Mouse (Mus musculus): ENCODE results near the gene Gusb.
"Not testable (repeated sequence)": the region's sequence is repeated elsewhere in the genome, so short reads cannot be mapped to it uniquely, and the experiment has no call there.

The Gusb gene

DNA sequence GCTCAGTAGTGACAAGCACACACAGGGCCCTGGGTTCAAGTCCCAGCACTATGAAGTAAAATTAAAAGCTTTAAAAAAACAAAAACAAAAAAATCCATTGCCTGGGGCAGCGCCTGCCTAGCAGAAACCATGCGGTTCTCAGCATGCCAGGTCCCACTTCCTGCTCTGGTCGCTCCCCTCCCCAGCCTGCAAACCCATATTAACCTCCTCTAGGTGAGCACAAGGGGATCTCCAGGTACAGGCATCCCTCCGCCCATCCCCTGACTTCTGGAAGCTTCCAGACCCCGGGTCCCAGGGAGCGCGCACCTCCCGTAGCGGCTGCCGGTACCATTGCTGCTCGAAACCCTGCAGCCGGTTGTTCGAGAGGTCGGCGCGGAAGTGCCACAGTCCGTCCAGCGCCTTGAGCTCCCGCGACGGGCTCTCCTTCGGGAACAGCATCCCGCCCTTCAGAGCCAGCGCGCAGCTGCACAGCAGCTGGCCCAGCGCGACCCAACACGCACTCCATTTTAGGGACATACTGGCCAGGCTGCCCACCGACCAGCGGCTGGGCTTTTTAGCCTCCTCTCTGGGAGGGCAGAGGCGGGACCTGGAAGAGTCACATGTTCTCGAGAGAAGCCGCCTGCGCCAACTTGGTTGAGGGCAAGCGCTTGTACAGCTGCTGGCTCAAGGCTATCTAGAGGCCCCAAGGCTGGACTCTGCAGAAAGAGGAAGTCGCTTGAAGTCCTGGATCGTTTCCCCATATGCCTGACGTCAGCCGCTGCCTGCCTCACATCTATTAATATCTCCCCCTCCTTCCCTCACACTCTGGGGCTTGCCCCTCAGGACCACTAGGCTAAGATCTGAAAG lies at the start of gene Gusb:
Gene Gusb (minus strand): TSS at position 749 of the 846 bp plus-strand sequence.
- DNase-seq: peak; percentile 85 to 91

DNA sequence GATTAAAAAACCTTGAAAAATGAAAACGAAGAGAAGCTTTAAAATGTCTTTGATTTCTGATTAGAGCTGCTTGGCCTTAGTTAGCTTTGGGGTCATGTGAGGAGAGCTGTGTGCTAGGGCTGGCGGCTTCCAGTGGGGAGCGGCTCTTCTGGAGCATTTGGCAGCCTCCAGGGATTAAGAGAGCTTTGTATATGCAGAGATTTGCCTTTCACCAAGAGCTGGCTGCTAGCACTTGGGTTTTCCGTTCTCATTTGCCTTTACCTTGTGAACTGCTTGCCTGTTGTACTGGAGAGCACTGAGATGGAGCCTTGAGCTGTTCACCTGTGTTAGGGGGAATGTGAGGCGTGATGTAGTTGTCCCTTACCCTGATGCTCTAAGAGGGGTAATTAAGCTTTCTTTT lies 49.7 kb upstream of the Gusb start:
- no peak for DNase-seq

DNA sequence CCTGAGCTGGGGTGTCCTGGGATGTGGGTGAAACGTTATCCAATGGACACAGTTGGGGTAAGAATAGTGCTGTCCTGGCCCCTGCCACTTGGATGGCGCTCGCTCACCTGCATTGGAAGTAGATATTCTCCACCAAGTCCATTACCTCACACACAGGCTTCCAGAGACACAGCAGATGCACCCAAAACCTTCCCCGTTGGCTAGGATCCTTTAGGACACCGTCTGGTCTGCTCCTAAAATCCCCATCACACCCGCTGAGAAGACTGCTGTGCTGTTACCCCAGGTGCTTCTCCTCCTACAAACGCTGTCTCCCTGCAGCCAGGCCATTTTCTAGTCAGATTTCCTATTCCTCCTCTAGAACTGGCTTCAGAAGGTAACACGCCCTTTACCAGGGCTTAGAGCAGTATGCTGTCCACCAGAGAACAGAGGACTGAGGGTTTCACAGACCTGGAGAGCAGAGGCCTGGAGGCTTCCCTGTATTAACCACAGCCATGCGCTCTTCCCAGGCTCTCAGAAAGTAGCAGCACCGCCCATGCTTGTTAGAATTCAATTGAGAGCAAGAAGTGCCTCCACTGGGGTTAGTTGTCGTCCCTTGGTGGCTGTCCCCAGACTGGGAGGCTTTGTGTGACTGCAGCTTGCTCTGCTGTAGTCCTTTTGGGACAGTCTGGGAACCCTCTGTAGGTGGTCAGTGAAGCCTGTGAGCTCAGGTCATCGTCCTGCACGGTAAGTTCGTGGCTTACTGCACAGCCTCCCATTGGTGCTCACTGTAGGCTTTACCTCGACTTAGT lies 48.4 kb upstream of the Gusb start:
- no peak for DNase-seq

DNA sequence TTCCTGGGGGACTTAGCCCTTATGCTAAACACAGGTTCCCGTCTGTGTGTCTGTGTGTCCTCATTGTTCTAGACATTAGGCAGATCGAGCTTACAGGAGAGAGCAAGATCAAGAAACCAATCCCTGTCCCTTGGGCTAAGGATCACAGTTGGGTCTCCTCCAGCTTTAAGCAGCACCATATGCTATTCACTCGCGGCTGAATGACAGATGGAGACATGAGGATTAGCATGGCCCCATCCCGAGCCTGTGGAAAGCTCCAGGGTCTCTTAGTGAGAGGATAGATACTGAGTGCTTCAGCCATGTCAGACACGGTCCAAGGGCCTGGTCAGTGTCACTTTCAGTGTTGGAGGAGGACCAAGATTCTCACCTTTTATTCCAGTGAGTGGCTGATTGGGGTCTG lies 47.6 kb upstream of the Gusb start:
- no peak for DNase-seq

DNA sequence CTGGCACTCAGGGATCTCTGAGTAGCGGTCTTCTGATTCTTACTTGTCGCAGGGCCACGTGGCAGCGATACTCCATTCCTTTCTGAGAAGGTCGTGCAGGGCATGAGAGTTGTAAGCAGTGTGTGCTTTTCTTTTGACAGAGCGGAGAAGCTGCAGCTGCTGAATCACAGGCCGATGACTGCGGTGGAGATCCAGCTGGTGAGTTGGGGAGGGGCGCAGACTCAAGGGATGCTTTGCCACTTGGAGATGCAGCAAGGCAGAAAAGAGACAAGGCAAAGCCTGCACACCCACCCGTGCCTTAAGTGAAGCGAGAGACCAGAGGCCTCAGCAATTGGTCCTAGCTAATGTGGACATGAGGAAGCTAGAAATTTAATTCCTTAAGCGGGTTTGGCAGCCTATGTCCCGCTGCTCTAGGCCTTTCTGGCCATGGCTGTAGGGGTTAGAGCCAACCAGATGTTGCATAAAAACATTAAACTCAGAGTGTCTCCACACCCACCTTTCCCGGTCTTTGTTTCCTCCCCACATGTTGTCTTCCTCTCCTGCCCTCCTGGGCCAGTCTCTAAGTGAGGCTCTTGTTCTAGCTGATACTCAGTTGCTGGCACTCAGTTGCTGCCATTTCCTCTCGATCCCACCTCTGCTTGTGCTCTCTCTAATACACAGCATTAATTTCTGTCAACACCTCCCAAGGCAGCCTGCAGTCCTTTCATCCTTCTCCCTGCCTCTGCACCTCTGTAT lies 46.1 kb upstream of the Gusb start:
- DNase-seq: peak; percentile 69 to 77

DNA sequence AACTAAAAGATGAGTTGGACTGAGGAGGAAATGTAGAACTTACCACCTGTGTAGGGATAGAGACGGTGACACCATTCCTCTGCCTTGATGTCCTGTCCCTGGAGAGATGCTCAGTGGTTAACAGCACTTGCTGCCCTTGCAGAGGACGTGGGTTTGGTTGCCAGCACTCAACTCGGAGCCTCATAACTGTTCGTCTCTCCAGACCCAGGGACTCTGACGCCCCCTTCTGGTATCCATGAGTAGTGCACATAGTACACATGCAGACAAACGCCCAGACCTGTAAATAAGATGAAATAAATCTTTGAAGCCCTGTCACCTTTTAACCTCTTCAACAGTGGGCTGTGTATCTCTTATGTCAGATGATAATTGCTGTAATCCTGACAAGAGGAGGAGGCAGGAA lies 44.2 kb upstream of the Gusb start:
- no peak for DNase-seq

DNA sequence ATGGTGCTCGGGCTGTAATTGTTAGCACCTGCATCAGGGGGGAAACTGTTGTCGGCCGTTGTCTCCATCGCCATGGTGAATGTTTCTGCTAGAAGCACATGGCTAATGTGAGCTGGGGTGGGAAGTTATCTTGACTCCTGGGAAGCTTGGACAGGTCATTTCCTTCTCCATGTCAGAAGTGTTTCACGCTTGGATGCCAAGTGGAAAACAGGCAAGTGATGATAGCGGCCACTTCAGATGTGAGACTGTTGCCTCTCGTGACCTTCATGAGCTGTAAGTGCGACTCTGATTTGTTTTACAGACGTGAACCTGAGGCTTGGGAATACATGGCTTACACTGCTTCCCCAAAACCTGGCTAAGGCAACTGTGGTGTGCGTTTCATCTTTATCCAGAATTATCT lies 43.7 kb upstream of the Gusb start:
- DNase-seq: no peak

DNA sequence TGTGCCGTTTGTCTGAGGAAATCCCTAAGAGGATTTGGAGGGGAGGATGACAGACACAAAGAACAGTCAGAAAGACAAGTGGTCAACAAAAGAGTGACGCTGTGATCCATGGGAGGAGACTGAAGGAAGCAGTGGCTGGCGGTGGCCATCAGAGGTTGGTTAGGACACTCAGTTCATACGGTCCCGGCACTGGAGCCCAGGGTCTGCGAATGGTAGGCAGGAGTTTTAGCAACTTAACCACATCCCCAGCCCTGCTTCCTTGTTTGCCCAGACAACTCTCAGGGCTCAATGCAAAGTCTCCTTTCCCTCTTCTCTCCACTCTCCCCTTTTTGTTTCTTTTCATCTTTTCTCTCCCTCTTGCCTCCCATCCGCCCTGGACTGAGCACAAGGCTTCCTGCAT lies 43.3 kb upstream of the Gusb start:
- no peak for DNase-seq

DNA sequence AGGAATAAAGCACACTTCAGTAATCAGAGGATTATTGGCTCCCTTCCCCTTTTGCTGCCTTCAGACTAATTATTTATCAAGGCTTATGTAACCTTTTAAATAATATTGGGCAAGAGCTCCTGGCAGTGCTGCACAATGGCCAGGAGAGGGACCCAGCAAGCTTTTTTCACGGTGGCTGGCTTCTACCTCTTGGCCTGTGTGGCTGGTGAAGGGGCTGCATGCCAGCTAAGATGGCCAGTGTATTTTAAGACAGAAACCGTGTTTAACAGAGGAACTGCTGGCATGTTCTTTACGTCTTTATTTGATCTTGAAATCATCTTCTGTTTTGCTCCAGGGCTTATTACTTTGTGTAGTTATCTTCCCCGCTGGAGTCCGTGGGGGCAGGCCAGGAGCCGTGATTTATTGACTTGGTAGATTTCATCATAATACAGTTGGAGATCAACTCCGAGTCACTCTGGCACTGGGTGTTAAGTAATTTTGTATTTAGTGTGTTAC lies 41.4 kb upstream of the Gusb start:
- DNase-seq: peak; percentile 48 to 67

DNA sequence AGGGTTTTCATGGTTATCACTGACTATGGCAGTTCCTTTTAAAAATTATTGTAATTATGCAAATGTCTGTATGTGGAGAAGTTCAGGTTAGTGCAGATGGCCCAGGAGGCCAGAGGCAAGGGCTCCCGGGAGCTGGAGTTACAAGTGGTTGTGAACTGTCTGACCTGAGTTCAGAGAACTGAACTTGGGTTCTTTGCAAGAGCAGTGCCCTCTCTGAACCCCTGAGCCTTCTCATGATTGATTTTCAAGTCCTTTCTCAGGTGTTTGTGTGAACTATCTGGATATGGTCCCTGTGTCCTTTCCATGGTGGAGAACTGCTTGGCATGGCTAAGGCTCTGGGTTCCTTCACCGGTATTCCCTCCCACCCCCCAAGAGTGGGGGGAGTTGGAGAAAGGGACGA lies 40.9 kb upstream of the Gusb start:
- no peak for DNase-seq

DNA sequence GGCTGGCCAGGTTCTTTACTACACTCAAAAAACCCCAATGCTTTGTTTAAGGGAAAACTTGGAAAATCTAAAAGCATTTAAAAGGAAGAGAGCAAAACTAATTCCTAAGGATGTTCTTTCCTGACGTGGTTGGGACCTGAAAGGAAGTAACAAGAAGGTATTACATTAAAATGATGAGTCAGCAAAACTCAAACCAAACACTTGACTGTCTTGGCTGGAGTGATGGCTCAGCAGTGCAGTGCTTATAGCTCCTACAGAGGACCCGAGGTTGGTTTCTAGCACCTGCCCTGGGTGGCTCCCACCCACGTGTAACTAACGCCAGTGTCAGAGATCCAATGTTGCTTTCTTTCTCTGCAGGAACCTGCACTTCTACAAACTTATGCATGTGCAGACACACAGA lies 38.4 kb upstream of the Gusb start:
- DNase-seq: no peak

DNA sequence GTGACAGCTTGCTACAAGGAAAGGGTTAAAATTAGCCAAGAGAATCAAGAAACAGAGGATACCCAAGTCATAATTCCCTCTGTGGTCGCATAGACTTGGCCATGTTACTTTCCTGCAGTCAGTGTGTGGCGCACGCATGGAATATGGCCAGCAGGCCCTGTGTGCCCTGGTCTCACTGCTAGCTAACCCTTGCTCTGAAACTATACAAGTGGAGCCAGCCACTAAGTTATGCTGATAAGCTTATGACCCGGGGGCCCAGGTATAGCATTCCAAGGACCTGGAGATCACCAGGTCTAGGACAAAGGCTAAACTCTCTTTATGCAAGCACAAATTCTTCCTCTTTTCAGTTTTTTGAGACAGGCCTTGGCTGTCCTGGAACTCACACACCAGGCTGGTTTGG lies 37.9 kb upstream of the Gusb start:
- no peak for DNase-seq

DNA sequence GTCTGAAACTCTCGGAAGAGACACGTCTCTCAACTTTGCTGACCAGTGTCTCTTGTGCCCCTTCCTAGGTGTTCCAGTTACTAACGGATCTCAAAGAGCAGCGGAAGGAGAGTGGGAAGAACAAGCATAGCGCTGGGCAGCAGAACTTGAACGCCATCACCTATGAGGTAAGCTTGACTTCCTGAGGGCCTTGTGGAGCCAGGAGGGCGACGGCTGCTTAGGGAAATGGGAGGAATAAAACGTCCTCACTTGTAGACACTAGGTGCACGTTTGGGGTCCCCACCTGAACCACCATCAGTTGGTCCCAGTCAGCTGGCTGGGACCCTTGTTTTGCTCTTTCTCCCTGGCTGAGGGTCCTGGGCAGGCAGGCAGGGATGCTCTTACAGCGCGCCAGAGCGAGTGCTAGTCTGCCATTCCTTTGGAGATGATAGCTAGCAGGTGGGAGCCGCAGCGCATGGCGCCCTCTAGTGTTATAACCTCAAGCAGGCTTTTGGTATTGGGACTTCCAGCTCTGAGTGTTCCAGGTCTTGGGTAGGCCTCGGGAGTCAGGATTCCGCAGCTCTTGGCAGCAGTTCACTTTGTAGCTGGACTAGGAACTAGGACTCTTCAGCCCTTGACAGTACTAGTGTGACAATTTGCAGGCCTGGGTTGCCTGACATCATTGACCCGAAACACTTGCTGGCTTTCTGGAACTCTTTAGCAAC lies 35.1 kb upstream of the Gusb start:
- DNase-seq: peak; percentile 73 to 81

DNA sequence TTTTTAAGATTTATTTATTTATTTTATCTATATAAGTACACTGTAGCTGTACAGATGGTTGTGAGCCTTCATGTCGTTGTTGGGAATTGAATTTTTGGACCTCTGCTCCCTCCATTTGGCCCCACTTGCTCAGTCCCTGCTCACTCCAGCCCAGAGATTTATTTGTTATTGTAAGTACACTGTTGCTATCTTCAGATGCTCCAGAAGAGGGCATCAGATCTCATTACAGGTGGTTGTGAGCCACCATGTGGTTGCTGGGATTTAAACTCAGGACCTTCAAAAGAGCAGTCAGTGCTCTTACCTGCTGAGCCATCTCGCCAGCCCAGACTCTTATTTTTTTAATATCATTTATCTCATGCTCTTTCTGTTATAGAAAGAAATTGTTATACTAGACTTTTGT lies 33.5 kb upstream of the Gusb start:
- not testable (repeated sequence) for DNase-seq

DNA sequence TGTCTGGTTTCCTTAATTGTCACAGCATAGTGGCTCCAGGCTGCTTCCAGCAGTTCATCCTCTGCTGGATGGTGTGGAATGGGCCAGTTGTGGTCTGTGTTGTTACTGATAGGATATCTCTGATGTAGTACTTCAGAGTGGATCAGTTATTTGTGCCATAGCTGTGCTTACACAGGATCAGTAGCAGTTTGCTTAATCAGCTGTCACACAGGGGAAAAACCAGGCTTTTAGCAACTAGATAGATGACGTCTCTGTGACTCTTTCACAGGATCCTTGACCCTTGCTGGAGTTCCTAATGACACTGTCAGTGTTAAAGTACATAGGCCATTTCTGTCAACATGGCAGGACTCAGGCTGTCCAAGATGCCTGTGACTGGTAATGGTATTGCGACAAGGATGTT lies 31.0 kb upstream of the Gusb start:
- DNase-seq: no peak

DNA sequence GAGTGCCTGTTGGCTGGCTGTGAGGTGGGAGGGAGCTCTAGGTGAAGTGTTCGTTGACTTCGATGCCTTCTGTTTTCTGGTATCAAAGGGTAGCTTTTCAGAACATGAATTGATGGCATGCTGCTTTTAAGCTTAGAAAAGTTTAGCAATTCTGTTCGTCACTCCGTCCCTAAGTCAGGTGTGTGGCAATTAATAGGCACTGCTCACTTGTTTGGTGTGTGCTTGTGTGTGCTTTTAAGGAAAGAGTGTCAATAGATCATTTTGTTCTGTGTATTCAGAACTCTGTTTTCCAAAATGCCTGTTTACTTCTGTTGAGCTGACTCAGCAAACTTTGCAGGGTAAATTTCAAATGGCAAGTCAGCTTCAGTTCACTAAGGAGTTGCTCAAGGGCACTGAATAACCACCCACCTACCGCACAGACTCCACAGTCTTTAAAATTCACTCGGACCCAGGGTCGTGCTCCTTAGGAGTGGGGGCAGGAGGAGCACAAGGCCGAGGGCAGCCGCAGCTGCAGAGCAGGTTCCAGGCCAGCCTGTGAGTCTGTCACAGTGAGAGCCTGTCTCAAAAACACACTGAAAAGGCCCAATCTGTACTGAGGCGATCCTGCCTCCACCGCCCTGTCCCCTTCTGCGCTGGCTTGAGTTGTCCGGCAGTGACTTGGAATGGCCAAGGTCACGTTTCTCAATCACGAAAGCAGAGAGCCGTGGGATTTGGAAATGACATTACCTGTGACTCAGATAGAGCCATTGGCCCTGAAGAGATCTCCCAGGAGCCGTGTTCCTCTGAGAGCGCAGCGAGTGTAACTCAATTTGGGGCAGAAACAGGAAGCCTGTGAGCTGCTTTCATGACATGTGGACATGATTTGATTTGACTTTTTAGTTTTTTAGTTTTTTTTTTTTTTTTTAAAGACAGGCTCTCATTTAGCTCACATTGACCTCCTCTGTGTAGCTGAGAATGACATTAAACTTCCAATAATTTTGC lies 28.9 kb upstream of the Gusb start:
- no peak for DNase-seq

DNA sequence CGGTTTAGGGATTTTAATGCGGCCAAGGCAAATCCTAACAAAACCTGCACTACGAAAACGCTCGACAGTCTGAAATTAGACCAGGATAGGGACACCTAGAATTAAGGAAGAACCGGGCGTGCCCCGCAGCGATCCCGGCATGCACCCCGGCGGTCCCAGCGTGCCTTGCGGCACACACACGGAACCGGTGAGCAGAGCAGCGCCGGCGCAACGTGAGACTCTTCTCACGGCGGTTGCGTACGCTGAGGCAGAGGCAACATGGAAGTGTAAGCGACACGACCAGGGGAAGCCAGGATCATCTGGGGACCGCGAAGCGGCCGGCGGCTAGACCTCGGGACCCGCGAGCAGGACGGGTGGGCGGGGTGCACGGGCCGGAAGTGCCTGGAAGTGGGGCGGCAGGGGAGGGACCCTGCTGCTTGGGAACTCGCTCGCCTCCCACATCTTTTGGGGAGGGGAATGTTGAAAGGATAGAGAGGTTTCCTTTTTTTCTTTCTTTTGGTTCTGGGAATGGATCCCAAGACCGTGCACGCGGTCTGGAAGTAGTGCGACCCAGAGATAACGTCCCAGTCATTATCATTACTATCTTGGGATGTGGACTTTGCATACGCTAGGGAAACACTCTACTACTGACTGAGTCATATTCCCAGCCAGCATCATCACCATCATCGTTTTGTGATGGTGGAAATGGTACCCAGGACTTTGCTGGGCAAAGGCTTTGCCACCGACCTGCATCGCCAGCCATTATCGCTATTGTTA lies 26.5 kb upstream of the Gusb start, which contains the start of the genes Asl and Crcp:
Gene Asl (minus strand): TSS at position 106 of the 756 bp plus-strand sequence.
Gene Crcp (plus strand): TSS at position 149 of the 756 bp plus-strand sequence.
- DNase-seq: peak; percentile 89 to 92

DNA sequence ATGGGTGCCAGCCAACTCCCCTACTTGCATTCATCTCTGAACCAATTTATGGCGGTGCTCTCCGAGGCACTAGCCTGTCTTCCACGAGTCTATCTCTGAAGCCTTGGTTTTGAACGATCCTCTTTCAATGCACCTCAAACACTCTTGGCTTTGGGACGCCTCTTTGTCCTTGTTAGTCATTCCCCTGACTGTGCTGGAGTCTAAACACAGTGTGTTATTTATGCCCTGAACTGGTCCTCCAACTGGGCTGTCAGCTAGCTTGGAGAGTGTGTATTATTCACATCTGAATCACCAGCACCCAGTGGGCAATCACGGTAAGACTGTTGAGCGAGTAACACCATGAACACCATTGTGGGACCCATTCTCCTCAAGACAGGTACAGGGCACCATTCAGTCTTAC lies 24.8 kb upstream of the Gusb start:
- DNase-seq: no peak

DNA sequence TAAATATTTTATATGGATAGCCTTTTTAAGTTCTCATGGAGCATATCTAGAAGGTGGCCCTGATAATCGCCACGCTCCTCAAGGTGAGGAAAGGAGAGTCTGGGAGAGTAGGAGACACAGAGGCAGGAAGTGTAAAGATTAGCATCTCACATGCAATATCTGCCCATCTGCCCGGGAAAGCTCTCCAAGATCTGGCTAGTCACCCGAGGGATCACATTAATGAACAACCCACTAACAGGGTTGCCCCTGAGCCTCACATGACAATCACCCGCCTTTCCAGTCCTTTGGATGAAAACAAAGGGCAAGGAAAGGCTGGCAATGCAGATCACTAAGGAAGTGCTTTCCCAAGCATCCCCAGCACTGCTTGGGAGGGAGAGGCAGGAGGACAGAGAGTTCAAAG lies 24.3 kb upstream of the Gusb start:
- peak; percentile 25 to 41 for DNase-seq

All from kidney, postnatal 4 days (tissue).